Mouse (Mus musculus): ENCODE measurements around the gene Ilkap.

DNA sequence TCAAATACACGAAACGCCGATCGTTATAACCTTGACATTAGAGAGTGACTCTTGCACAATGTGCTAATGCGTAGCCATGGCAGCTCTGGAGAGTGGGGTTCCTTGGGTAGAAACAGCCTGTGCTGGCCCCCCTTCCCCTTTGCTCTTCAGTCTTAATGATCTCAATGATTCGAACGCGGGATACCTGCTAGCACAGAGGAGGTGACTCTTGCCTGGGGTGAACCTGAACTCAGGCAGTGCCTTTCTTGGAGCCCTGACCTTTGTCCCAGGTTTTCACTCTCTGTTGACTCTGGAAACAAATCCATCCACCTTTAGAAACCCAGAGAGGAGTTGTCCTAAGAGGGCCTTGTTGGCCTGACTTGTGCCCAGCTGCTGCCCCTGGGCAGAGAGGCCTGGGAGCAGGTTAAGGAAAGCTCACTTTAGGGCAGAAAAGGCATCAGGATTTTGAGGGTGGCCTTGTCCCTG lies 22.0 kb upstream of the Ilkap start:
- TF ChIP-seq E2F4 (IDR thresholded peaks at IDR 0.05; ENCODE audit: borderline replicate concordance, low read depth, low read length) (no peak), CTCF (IDR thresholded peaks at IDR 0.05 in 2 of 3, conservative IDR thresholded peaks at IDR 0.05 in 1 of 3; ENCODE audit: control insufficient read depth in 1 of 3, insufficient read depth in 1 of 3, low read depth in 2 of 3, low read length in 3 of 3, poor library complexity in 1 of 3, severe bottlenecking in 1 of 3) (no peak), POLR2AphosphoS5 (IDR thresholded peaks at IDR 0.05; ENCODE audit: borderline replicate concordance, low read depth, low read length) (no peak)
